Mouse (Mus musculus): ENCODE measurements around the gene Vmn2r89.
"Not testable (repeated sequence)": the region's sequence is repeated elsewhere in the genome, so short reads cannot be mapped to it uniquely, and the experiment has no call there.

Gene Vmn2r89

GRCm38 (mm10) chr14:51451557-51451956, at the start of gene Vmn2r89:
TSS of gene Vmn2r89 (plus strand) at chr14:51451857.
- not testable (repeated sequence) for DNase-seq (ENCODE audit: low spot score in 2 of 2)

DNA sequence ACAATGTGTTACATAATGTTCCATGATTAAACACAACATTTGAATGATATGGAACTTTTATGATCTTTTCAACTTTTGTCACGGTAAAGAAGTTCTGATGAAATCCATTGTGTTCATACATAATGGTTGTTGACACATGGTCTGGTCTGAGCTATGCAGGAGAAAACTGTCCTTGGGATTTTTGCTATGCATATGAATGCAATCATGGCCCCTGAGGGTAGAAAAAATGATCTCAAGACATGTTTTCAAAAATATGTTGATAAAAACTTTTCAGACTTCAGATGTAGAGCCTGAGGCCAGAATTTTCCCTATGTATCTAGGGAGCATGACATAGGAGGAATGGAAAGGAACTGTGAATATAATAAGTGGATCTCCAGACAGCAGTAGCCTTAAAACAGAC, 41.1 kb upstream of the Vmn2r89 start, which contains the start of gene Vmn2r88:
Gene Vmn2r88 (plus strand): TSS at position 301 of the 400 bp plus-strand sequence.
- no peak for DNase-seq (ENCODE audit: low spot score in 2 of 2)

- no peak for DNase-seq (ENCODE audit: low spot score in 2 of 2)
Observed at GRCm38 (mm10) chr14:51423885-51424284, 27.8 kb upstream of the Vmn2r89 start.

DNA sequence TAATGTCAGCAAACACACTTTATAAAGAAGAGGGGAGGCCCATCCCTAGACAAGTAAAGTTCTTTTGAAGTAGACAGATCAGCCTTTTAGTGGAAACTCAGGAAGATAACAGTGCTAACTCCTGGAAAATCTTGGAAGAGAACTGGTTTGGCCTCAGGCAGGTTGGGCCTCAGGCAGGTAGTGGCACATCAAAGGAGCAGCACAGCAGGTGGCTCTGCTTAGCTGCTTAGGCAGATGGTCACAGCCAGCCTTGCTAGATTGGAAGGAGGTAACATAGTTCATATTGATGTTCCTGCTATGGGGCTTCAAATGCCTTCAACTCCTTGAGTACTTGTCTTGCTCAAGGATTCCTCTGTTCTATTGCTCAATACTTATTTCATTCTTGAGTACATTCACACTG, 21.5 kb upstream of the Vmn2r89 start:
- not testable (repeated sequence) for DNase-seq (ENCODE audit: low spot score in 2 of 2)

- no peak for DNase-seq (ENCODE audit: low spot score in 2 of 2)
Observed at GRCm38 (mm10) chr14:51434546-51434945, 17.1 kb upstream of the Vmn2r89 start.

DNA sequence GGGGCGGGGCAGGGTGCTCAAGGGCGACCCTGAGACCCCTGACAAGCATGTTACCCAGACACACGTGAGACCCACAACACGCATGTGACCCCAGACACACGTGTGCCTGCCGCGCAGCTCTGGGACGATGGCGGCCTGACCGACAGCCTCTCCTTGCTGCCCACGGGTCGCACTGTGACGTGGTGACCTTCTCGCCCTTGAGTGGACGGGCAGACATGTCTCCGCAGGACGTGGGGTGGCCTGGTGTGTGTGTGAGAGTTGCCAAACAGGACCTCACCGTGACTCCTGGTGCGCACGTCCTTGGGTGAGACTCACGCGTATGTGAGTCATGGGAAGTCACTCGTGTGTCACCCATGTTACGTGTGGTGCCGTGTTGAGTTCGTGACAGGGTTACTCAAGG, 16.6 kb upstream of the Vmn2r89 start:
- DNase-seq (ENCODE audit: low spot score in 2 of 2) = no peak

DNA sequence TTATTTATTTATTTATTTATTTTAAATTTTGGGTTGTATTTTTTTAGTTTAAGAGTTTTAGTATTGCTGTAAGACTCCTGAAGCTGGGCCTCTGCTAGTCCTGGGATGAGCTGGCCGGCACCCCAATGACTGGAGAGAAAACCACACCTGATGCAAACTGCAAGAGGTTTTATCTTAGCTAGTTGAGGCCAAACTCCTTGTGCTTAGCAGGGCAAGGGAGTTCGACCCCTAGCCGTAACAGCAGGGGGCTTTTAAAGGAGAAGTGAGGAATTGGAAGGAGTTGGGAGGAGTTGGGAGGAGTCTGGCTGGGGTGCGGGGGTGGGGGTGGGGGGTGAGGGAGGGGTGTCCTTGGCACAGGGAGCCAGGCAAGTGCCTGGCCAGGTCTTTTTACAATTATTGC, 12.7 kb upstream of the Vmn2r89 start:
- no peak for DNase-seq (ENCODE audit: low spot score in 2 of 2)

- DNase-seq (ENCODE audit: low spot score in 2 of 2) = not testable (repeated sequence)
Observed at GRCm38 (mm10) chr14:51480278-51480677, 28.6 kb downstream of the Vmn2r89 start.

- DNase-seq (ENCODE audit: low spot score in 2 of 2) = not testable (repeated sequence)
Observed at GRCm38 (mm10) chr14:51481332-51482015, 29.8 kb downstream of the Vmn2r89 start.

DNA sequence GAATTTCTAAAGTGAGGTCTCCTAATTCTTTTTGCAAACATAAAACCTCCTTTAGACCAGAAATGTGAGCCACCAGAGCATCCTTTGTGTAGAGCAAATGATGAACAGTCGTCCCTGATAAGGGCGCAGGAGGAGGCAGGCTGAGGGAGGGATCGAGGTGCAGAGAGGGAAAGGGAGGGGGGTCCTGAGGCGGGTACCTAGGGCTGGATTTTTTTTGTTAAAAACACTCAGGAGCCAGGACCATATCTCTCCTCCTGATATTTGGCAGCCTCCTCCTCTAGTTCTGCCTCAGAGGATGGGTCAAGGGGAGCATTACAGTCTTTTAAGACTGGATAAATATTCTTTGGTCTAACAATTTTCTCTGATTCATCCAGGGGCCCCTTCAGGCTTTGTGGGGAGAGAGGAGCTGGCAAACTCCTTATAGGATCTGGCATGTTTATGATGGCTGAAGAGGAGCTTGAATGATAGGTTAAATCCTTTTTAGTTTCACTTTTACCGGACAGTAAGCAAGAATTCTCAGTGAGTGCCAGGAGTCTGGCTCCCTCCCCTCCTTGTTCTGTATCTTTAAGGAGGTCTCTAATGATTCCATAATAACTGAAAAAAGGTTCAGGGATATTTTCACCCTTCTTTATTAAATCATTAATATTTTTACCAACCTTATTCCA, 30.5 kb downstream of the Vmn2r89 start:
- DNase-seq (ENCODE audit: low spot score in 2 of 2) = no peak

DNA sequence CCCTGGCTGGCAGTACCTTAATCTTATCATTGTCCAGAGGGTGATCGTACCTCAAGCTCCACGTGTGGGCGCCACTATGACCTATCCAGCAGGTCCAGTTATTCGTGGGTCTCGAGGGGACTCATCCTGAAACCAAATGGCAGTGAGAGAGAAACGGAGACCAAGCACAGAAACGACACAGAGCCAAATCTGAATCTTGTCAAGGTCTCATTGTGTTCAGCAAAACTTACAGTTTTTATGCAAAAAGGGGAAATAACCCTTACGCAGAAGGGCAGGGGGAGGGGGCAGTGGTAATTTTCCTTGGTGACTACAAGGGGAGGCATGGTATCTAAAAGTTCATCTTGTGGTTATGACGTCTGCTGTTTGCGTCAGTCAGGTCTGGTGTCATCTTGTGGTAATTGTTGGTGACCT, 31.3 kb downstream of the Vmn2r89 start:
- not testable (repeated sequence) for DNase-seq (ENCODE audit: low spot score in 2 of 2)

DNA sequence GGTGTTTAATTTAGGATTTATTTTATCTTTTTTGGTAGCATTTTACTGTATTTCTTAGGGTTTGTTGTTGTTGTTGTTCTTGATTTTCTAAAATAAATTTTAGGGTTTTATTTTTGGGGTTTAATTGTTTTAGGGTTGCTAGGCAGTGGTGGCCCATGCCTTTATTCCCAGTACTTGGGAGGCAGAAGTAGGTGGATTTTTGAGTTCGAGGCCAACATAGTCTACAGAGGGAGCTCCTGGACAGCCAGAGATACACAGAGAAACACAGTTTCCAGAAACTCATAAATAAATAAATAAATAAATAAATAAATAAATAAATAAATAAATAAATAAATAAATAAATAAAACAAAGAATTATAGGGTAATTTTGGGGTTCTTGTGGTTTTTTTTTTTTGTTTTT, 32.0 kb downstream of the Vmn2r89 start:
- no peak for DNase-seq (ENCODE audit: low spot score in 2 of 2)

- no peak for DNase-seq (ENCODE audit: low spot score in 2 of 2)
Observed at GRCm38 (mm10) chr14:51486111-51486510, 34.5 kb downstream of the Vmn2r89 start.

- no peak for DNase-seq (ENCODE audit: low spot score in 2 of 2)
Observed at GRCm38 (mm10) chr14:51495781-51496180, 44.1 kb downstream of the Vmn2r89 start.

GRCm38 (mm10) chr14:51496955-51497354, 45.3 kb downstream of the Vmn2r89 start:
- DNase-seq (ENCODE audit: low spot score in 2 of 2) = no peak

- DNase-seq (ENCODE audit: low spot score in 2 of 2) = no peak
Observed at GRCm38 (mm10) chr14:51497958-51498357, 46.3 kb downstream of the Vmn2r89 start.

GRCm38 (mm10) chr14:51499707-51500275, 48.1 kb downstream of the Vmn2r89 start:
- no peak for DNase-seq (ENCODE audit: low spot score in 2 of 2)

DNA sequence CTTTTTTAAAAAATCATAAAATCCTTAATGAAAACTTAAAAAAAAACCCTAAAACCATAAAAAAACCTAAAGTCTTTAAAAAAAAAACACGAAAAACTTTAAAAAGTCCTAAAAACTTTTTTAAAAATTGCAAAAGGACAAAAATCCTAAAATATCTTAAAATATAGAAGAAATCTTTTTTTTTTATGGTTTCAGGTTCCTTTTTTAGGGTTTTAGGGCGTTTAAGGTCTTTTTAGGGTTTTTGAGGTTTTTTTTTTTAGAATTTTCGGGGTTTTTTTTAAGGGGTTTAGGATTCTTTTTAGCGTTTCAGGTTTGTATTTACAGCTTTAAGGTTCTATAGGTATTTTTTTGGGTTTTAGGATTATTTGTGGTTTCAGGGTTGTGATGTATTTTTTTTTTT, 48.8 kb downstream of the Vmn2r89 start:
- no peak for DNase-seq (ENCODE audit: low spot score in 2 of 2)

- no peak for DNase-seq (ENCODE audit: low spot score in 2 of 2)
Observed at GRCm38 (mm10) chr14:51507416-51507815, 55.8 kb downstream of the Vmn2r89 start.

All from urinary bladder, postnatal 4 days (tissue).